Mouse (Mus musculus) limb, embryonic 10.5 days (tissue): ENCODE results near the gene Wdr54. TPM values are rescaled to one million over a fixed set of nuclear protein-coding genes. Genes with fewer than 3 reads are reported as not detected.

Experiments
- DNase-seq: peaks from one replicate; pipeline ENCODE4 v3.0.0-alpha.2; 2017; ENCODE audit warnings: low spot score
- H3K27ac ChIP-seq: fragments of 300-500 bp; sonication (generic); 2 replicates; pipeline ENCODE4 v1.5.1; 2016; ENCODE audit warnings: mild to moderate bottlenecking
- H3K27me3 ChIP-seq: fragments of 300-500 bp; sonication (generic); 2 replicates; pipeline ENCODE4 v1.6.1; 2016; ENCODE audit warnings: low read depth, mild to moderate bottlenecking; ENCODE audit not compliant: poor library complexity, severe bottlenecking
- H3K36me3 ChIP-seq: fragments of 300-500 bp; sonication (generic); 2 replicates; pipeline ENCODE4 v1.6.1; 2016; ENCODE audit warnings: mild to moderate bottlenecking, moderate library complexity
- H3K4me1 ChIP-seq: fragments of 300-500 bp; sonication (generic); 2 replicates; pipeline ENCODE4 v1.6.1; 2016
- H3K4me3 ChIP-seq: fragments of 300-500 bp; sonication (generic); 2 replicates; pipeline ENCODE4 v1.5.1; 2016; ENCODE audit warnings: mild to moderate bottlenecking, moderate library complexity
- H3K9me3 ChIP-seq: fragments of 300-500 bp; sonication (generic); replicated peaks from 2 replicates; pipeline ENCODE4 v1.6.1; 2016; ENCODE audit warnings: mild to moderate bottlenecking
- WGBS: fragments of 180-500 bp; shearing (Covaris S2); methylation state at CpG from one replicate; pipeline ENCODE4 v1.1.7; 2016; 5-methylcytosine and 5-hydroxymethylcytosine counted together
- polyA plus RNA-seq: library from polyadenylated mRNA; unstranded; fragments of >200 nt; fragmentation: Nextera tagmentation; extraction: Ambion mirVana; gene quantifications from 2 replicates; pipeline ENCODE4 v1.2.1, GENCODE M21; 2016

The Wdr54 gene
- polyA plus RNA-seq, 1 experiment from 2014 or later: 13.7 TPM

DNA sequence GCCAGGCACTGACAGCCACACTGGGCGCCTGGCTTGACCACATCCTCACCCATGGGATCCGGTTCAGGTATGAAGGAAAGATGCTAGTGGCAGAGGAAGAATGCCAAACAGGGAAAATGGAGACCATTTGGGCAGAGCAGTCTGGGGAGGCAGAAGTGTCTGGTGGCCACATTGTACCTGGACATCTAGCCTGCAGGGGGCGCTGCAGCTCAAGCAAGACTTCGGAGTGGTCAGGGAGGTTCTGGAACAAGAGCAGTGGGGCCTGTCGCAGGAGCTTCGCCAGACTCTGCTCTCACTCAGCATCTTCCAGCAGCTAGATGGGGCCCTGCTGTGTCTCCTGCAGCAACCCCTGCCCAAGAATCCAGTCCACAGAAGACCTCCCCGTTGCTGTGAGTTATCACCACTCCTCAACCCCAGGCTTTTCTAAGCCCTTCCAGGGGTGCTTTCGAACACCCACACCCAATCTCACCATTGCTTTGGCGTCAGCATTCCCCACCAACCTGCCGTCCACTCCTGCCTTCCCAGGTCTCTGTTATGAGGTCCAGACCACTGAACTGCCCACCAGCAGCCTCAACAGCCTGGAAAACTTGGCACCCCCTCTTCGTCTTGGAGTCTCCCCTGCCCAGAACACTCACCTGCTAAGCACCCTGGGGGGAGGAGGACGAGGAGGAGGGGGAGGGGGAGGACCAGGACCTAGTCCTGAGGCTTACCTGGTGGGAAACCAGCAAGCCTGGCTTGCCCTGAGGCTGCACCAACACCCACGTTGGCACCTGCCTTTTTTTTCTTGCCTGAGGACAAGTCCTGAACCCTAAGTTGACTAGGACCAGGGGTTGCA is 48.4 kb downstream of the Wdr54 start:
- H3K27ac ChIP-seq: peak overlapping the region; percentile 96
- peak overlapping the region; percentile 95 for H3K4me3 ChIP-seq
- no peaks in the 10 kb centered on the region for H3K9me3 ChIP-seq
- peaks cover 18% of the 10 kb centered on the region for H3K36me3 ChIP-seq
- peak; percentile 90 for DNase-seq
- H3K27me3 ChIP-seq: peaks cover 9% of the 10 kb centered on the region
- peaks cover 32% of the 10 kb centered on the region for H3K4me1 ChIP-seq
- WGBS: 36% methylated on average over 13 of the region's 13 CpGs

DNA sequence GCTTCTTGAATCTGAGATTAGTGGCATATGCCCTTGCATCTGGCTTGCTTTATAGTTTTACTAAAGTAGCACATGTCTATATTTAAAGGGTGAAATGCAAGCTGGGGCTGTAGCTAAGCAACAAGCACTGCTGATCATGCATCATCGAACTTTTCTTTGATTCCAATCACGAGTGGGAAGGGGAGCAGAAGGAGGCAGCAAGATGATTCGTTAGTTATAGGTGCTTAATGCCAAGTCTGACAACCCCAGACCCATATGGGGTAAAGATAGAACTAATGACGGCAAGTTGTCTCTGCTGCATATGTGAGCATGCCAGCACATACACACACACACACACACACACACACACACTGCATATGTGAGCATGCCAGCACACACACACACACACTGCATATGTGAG is 52.0 kb downstream of the Wdr54 start:
- DNase-seq: no peak
- no peaks in the 10 kb centered on the region for H3K9me3 ChIP-seq
- peaks cover 7% of the 10 kb centered on the region; the same call in 1 of the 2 replicates for H3K36me3 ChIP-seq
- 88% methylated on average over 4 of the region's 4 CpGs for WGBS
- no peak overlapping the region for H3K4me3 ChIP-seq
- peaks cover 41% of the 10 kb centered on the region for H3K4me1 ChIP-seq
- no peak overlapping the region for H3K27ac ChIP-seq
- peaks cover 11% of the 10 kb centered on the region for H3K27me3 ChIP-seq

DNA sequence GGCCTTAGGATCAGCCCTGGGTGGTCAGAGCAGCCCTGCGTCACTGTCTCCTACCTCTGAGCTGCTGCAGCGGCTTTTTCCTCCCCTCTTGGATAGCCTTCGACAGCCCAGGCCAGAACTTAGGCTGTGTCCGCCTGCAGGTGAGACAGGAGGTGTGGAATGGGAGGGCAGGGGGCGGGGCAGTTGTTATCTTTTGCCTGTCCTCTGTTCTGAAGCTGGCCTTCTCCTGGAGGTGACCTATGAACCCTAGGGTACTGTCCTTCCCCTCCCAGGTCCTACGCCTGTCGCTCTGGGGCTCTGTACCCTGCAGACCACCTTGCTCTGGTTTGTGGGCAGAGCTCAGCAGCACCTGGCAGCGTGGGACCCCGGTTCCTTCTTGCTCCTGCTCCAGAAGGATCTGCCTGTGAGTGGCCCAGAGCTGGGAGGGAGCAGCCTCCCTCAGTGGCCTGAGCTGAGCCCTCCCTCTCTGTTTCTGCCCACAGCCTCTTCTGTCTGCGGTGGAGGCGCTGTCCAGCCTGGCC is 53.0 kb downstream of the Wdr54 start:
- Histone ChIP-seq H3K9me3 (no peaks in the 10 kb centered on the region), H3K4me1 (peaks cover 43% of the 10 kb centered on the region), H3K27me3 (peaks cover 11% of the 10 kb centered on the region), H3K27ac (no peak overlapping the region), H3K4me3 (peak overlapping the region; percentile 76; the same call in 1 of the 2 replicates), H3K36me3 (peaks cover 7% of the 10 kb centered on the region; the same call in 1 of the 2 replicates)
- 38% methylated on average over 11 of the region's 11 CpGs for WGBS
- no peak for DNase-seq

DNA sequence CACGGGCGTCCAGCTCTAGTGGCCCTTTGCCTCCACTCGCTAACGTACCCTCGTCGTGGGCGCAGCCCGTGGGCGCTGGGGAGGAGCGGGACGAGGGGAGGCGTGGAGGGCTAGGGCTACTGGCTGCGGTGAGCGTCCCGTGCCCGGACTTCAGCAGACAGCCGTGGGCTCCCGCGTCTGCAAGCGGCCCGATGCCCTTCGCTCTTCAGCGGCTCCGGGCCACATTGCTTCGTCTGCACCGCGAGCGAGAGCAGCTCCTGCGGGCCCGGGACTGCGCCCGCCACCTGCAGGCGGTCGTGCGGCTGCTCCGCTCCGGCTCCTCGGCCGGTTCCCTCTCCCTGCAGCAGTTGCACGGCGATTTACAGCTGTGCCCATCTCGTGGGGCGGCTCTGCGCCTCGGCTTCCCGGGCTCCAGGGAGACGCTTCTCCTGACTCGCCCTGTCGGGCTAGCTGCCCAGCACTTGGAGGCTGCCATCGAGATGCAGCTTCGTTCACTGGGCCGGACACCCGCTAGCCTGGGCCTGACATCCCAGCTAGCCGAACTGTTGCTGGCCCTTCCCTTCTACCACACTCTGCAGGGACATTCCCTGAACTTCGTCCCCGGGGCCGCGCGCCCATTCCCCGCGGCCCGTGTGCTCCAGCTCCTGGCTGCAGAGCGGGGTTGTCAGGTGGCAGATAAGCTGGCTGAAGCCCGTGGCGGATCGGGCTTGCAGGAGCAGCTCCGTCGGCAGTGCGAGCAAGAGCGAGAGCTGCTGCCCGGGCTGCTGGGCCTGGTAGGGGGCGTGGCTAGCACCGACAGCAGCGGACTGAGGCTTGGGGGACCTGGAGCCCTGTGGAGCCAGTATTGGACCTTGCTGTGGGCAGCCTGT is 54.3 kb downstream of the Wdr54 start:
- H3K27ac ChIP-seq: peak overlapping the region; percentile 89
- peak overlapping the region; percentile 76 for H3K4me3 ChIP-seq
- peak; percentile 83 for DNase-seq
- peaks cover 11% of the 10 kb centered on the region for H3K27me3 ChIP-seq
- H3K36me3 ChIP-seq: peaks cover 7% of the 10 kb centered on the region; the same call in 1 of the 2 replicates
- H3K4me1 ChIP-seq: peaks cover 36% of the 10 kb centered on the region
- under 1% methylated on average over 67 of the region's 74 CpGs for whole genome bisulfite sequencing
- H3K9me3 ChIP-seq: no peaks in the 10 kb centered on the region

DNA sequence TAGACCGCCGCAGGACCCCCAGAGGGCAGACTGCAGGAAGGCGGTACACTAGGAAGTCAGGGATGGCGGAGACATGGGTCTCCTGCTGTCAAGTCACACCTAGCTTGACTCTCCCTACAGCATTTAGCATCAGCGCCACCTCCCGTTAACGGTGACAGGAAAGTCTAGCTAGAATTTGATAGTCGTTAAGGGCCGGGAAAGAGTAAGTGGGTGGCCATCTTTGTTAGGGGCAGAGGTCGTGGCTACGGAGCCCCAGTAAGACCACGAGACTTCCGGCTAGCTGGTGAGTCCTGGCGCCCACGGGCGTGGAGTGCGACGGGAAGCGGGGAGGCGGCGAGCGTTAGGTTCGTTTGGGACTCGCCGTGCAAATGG is 54.9 kb downstream of the Wdr54 start, which contains the start of the genes Ccdc142 and Gm42688:
Gene Ccdc142 (plus strand): TSS at position 286 of the 372 bp plus-strand sequence.
Gene Gm42688 (plus strand): TSS at position 302 of the 372 bp plus-strand sequence.
- no peak for DNase-seq
- Histone ChIP-seq H3K36me3 (peaks cover 7% of the 10 kb centered on the region; the same call in 1 of the 2 replicates), H3K27ac (peak within 1 kb of the TSS; percentile 89), H3K4me1 (peaks cover 36% of the 10 kb centered on the region), H3K27me3 (peaks cover 11% of the 10 kb centered on the region), H3K9me3 (no peaks in the 10 kb centered on the region), H3K4me3 (peak within 1 kb of the TSS; percentile 76)
- 0% methylated on average over 25 of the region's 25 CpGs for WGBS

Other genes starting within 250 kb of the Wdr54 start
- gene Sema4f, start 216.6 kb downstream of the Wdr54 start, polyA plus RNA-seq: 0.83 and 1.9 TPM in 2 replicates
- 0.19 and 0.33 TPM in 2 replicates for gene M1ap, start 209.5 kb downstream of the Wdr54 start, polyA plus RNA-seq
- 9.8 and 14.9 TPM in 2 replicates for gene Dok1, start 122.9 kb downstream of the Wdr54 start, polyA plus RNA-seq
- 6.3 and 12.8 TPM in 2 replicates for gene Loxl3, start 122.2 kb downstream of the Wdr54 start, polyA plus RNA-seq
- gene Aup1, start 101.9 kb downstream of the Wdr54 start, polyA plus RNA-seq: 167 and 169 TPM in 2 replicates
- gene Htra2, start 101.1 kb downstream of the Wdr54 start, polyA plus RNA-seq: 76.2 and 82.6 TPM in 2 replicates
- gene Dqx1, start 98.6 kb downstream of the Wdr54 start, polyA plus RNA-seq: 1.4 and 1.5 TPM in 2 replicates
- gene Tlx2, start 86.1 kb downstream of the Wdr54 start, polyA plus RNA-seq: 0.16 TPM in 1 of 2 replicates, not detected in the other
- gene Pcgf1, start 78.5 kb downstream of the Wdr54 start, polyA plus RNA-seq: 46.5 and 46.9 TPM in 2 replicates
- gene Lbx2, start 70.0 kb downstream of the Wdr54 start, polyA plus RNA-seq: 0.82 and 1.5 TPM in 2 replicates
- 1.7 and 3.8 TPM in 2 replicates for gene Ccdc142, start 54.8 kb downstream of the Wdr54 start, polyA plus RNA-seq
- gene Gm42688, start 54.8 kb downstream of the Wdr54 start, polyA plus RNA-seq: 2.1 and 2.8 TPM in 2 replicates
- 150 and 163 TPM in 2 replicates for gene Mrpl53, start 47.4 kb downstream of the Wdr54 start, polyA plus RNA-seq
- gene Mogs, start 40.9 kb downstream of the Wdr54 start, polyA plus RNA-seq: 45.3 and 53.8 TPM in 2 replicates
- gene Wbp1, start 34.8 kb downstream of the Wdr54 start, polyA plus RNA-seq: 136 and 188 TPM in 2 replicates
- 17.4 and 17.8 TPM in 2 replicates for gene Ino80b, start 31.0 kb downstream of the Wdr54 start, polyA plus RNA-seq
- gene Rtkn, start 20.9 kb downstream of the Wdr54 start, polyA plus RNA-seq: 34.2 and 51.8 TPM in 2 replicates
- 0.80 and 1.6 TPM in 2 replicates for gene 1700003E16Rik, start within 50 bp of the Wdr54 start, polyA plus RNA-seq
- 96.4 and 108 TPM in 2 replicates for gene Dctn1, start 9.5 kb upstream of the Wdr54 start, polyA plus RNA-seq
- gene Slc4a5, start 63.4 kb upstream of the Wdr54 start, polyA plus RNA-seq: 0.23 and 0.25 TPM in 2 replicates
- gene Mthfd2, start 169.5 kb upstream of the Wdr54 start, polyA plus RNA-seq: 64.9 and 94.0 TPM in 2 replicates
- gene Mob1a, start 169.6 kb upstream of the Wdr54 start, polyA plus RNA-seq: 54.1 and 63.3 TPM in 2 replicates
- 162 and 171 TPM in 2 replicates for gene Bola3, start 192.8 kb upstream of the Wdr54 start, polyA plus RNA-seq